Mouse (Mus musculus): ENCODE data around the gene Tcl1b2. TPM values are rescaled to one million over a fixed set of nuclear protein-coding genes. Genes with fewer than 3 reads are reported as not detected.

Tcl1b2 gene
- polyA plus RNA-seq (2014; fragmentation: Illumina TruSeq; extraction: RNeasy Lipid Tissue Mini Kit (QIAGEN cat#74804); ENCODE audit: low read depth, low replicate concordance), result not detected

GRCm38 (mm10) chr12:105145714-105146113, at the start of gene Tcl1b2:
TSS of gene Tcl1b2 (plus strand) at chr12:105146014.

DNA sequence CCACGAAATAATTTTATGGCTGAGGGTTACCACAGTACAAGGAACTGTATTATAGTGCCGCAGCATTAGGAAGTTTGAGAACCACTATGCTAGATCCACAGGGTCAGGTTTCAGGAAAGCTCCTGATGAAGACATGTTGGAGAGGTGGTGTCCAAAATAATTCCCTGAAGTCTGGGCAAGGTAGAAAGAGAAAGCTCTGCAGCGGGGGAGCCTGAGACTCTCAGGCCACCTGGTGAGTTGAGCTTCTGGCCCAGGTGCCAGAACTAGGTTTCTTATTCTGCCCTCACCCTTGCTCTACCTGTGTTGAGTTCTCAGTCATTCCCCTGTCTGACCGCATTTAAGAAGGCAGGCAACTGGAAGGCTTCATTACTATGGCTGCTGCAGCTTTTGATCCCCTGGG, 13.6 kb downstream of the Tcl1b2 start, which contains the start of gene Tcl1b1:
Gene Tcl1b1, plus strand, starts transcription at position 301 of the 400 bp plus-strand sequence.

GRCm38 (mm10) chr12:105176044-105176443, 30.2 kb downstream of the Tcl1b2 start, which contains the start of gene Tcl1b5:
TSS of gene Tcl1b5 (plus strand) at chr12:105176344.

GRCm38 (mm10) chr12:105190743-105191142, 44.9 kb downstream of the Tcl1b2 start, which contains the start of gene Tcl1b3:
TSS of gene Tcl1b3 (plus strand) at chr12:105191043.

GRCm38 (mm10) chr12:105201657-105202056, 55.8 kb downstream of the Tcl1b2 start, which contains the start of gene Tcl1b4:
TSS of gene Tcl1b4 (plus strand) at chr12:105201957.

Other genes with a start within 250 kb of the Tcl1b2 start
- 0.53 TPM for gene Syne3, start 136.2 kb upstream of the Tcl1b2 start, polyA plus RNA-seq (2014; fragmentation: Illumina TruSeq; extraction: RNeasy Lipid Tissue Mini Kit (QIAGEN cat#74804); ENCODE audit: low read depth, low replicate concordance)
- gene Glrx5, start 113.3 kb upstream of the Tcl1b2 start, polyA plus RNA-seq (2014; fragmentation: Illumina TruSeq; extraction: RNeasy Lipid Tissue Mini Kit (QIAGEN cat#74804); ENCODE audit: low read depth, low replicate concordance), result 25.1 TPM
- gene Tcl1b1, start 13.7 kb downstream of the Tcl1b2 start, polyA plus RNA-seq (2014; fragmentation: Illumina TruSeq; extraction: RNeasy Lipid Tissue Mini Kit (QIAGEN cat#74804); ENCODE audit: low read depth, low replicate concordance), result not detected
- gene Tcl1b5, start 30.3 kb downstream of the Tcl1b2 start, polyA plus RNA-seq (2014; fragmentation: Illumina TruSeq; extraction: RNeasy Lipid Tissue Mini Kit (QIAGEN cat#74804); ENCODE audit: low read depth, low replicate concordance), result not detected
- gene Tcl1b3, start 45.0 kb downstream of the Tcl1b2 start, polyA plus RNA-seq (2014; fragmentation: Illumina TruSeq; extraction: RNeasy Lipid Tissue Mini Kit (QIAGEN cat#74804); ENCODE audit: low read depth, low replicate concordance), result not detected
- not detected for gene Tcl1b4, start 55.9 kb downstream of the Tcl1b2 start, polyA plus RNA-seq (2014; fragmentation: Illumina TruSeq; extraction: RNeasy Lipid Tissue Mini Kit (QIAGEN cat#74804); ENCODE audit: low read depth, low replicate concordance)
- not detected for gene Tcl1, start 76.8 kb downstream of the Tcl1b2 start, polyA plus RNA-seq (2014; fragmentation: Illumina TruSeq; extraction: RNeasy Lipid Tissue Mini Kit (QIAGEN cat#74804); ENCODE audit: low read depth, low replicate concordance)
- not detected for gene Tunar, start 187.9 kb downstream of the Tcl1b2 start, polyA plus RNA-seq (2014; fragmentation: Illumina TruSeq; extraction: RNeasy Lipid Tissue Mini Kit (QIAGEN cat#74804); ENCODE audit: low read depth, low replicate concordance)